Mouse (Mus musculus): ENCODE results near the gene Daxx. TPM values are rescaled to one million over a fixed set of nuclear protein-coding genes. Genes with fewer than 3 reads are reported as not detected.
"Not testable (repeated sequence)": the region's sequence is repeated elsewhere in the genome, so short reads cannot be mapped to it uniquely, and the experiment has no call there.

Daxx gene
- polyA plus RNA-seq, 1 experiment: 1.4 TPM

- no peaks in the 10 kb centered on the region for H3K27me3 ChIP-seq (ENCODE audit: control insufficient read depth)
- peaks cover 72% of the 10 kb centered on the region for H3K4me1 ChIP-seq (ENCODE audit: control insufficient read depth)
- no peak overlapping the region for H3K4me3 ChIP-seq (replicated peaks)
- no peaks in the 10 kb centered on the region for H3K9me3 ChIP-seq (ENCODE audit: control insufficient read depth, low read length)
- H3K36me3 ChIP-seq (ENCODE audit: control insufficient read depth): no peaks in the 10 kb centered on the region
- TF ChIP-seq TAL1 (IDR thresholded peaks at IDR 0.05; ENCODE audit: low read length) (no peak), GATA1 (IDR thresholded peaks at IDR 0.05; ENCODE audit: low read length) (no peak)
Measured at GRCm38 (mm10) chr17:33901653-33902052, 7.6 kb upstream of the Daxx start.

- H3K4me1 ChIP-seq (ENCODE audit: control insufficient read depth): peaks cover 75% of the 10 kb centered on the region
- no peaks in the 10 kb centered on the region for H3K9me3 ChIP-seq (ENCODE audit: control insufficient read depth, low read length)
- H3K27me3 ChIP-seq (ENCODE audit: control insufficient read depth): no peaks in the 10 kb centered on the region
- H3K4me3 ChIP-seq (replicated peaks): no peak overlapping the region
- no peaks in the 10 kb centered on the region for H3K36me3 ChIP-seq (ENCODE audit: control insufficient read depth)
- no peak for TF ChIP-seq TAL1 (IDR thresholded peaks at IDR 0.05; ENCODE audit: low read length)
- no peak for TF ChIP-seq GATA1 (IDR thresholded peaks at IDR 0.05; ENCODE audit: low read length)
Measured at GRCm38 (mm10) chr17:33902079-33902478, 7.1 kb upstream of the Daxx start.

DNA sequence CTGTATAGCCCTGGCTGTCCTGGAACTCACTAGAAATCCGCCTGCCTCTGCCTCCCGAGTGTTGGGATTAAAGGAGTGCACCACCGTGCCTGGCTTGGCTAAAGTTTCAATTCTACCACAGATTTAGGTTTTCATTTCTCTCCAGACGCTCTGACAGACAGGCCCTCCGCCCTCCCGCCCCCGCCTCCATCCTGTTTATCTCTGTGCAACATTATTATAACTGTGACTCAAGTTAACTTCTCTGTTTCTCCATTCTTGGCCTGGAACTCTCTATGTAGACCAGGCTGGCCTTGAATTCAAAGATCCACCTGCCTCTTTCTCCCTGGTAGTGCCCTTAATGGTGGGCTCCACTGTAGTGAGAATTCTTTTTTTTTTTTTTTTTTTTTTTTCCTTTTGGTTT is 6.7 kb upstream of the Daxx start:
- Histone ChIP-seq H3K36me3 (ENCODE audit: control insufficient read depth) (no peaks in the 10 kb centered on the region), H3K4me1 (ENCODE audit: control insufficient read depth) (peaks cover 70% of the 10 kb centered on the region), H3K27me3 (ENCODE audit: control insufficient read depth) (no peaks in the 10 kb centered on the region), H3K4me3 (replicated peaks) (no peak overlapping the region), H3K9me3 (ENCODE audit: control insufficient read depth, low read length) (no peaks in the 10 kb centered on the region)
- TF ChIP-seq GATA1 (IDR thresholded peaks at IDR 0.05; ENCODE audit: low read length) (no peak), TAL1 (IDR thresholded peaks at IDR 0.05; ENCODE audit: low read length) (no peak)

- peaks cover 72% of the 10 kb centered on the region for H3K4me1 ChIP-seq (ENCODE audit: control insufficient read depth)
Measured at GRCm38 (mm10) chr17:33903911-33904651, 5.1 kb upstream of the Daxx start.

GRCm38 (mm10) chr17:33904835-33905234 is 4.4 kb upstream of the Daxx start, which contains the start of gene Platr17:
Gene Platr17 (plus strand): TSS chr17:33905135.
- H3K4me3 ChIP-seq (replicated peaks); H3K36me3 ChIP-seq (ENCODE audit: control insufficient read depth); H3K27me3 ChIP-seq (ENCODE audit: control insufficient read depth); H3K9me3 ChIP-seq (ENCODE audit: control insufficient read depth, low read length): not testable (repeated sequence)
- peaks cover 71% of the 10 kb centered on the region for H3K4me1 ChIP-seq (ENCODE audit: control insufficient read depth)

More at GRCm38 (mm10) chr17:33903911-33904651, 5.1 kb upstream of the Daxx start:
- H3K27me3 ChIP-seq (ENCODE audit: control insufficient read depth); H3K36me3 ChIP-seq (ENCODE audit: control insufficient read depth); H3K4me3 ChIP-seq (replicated peaks); H3K9me3 ChIP-seq (ENCODE audit: control insufficient read depth, low read length): not testable (repeated sequence)

DNA sequence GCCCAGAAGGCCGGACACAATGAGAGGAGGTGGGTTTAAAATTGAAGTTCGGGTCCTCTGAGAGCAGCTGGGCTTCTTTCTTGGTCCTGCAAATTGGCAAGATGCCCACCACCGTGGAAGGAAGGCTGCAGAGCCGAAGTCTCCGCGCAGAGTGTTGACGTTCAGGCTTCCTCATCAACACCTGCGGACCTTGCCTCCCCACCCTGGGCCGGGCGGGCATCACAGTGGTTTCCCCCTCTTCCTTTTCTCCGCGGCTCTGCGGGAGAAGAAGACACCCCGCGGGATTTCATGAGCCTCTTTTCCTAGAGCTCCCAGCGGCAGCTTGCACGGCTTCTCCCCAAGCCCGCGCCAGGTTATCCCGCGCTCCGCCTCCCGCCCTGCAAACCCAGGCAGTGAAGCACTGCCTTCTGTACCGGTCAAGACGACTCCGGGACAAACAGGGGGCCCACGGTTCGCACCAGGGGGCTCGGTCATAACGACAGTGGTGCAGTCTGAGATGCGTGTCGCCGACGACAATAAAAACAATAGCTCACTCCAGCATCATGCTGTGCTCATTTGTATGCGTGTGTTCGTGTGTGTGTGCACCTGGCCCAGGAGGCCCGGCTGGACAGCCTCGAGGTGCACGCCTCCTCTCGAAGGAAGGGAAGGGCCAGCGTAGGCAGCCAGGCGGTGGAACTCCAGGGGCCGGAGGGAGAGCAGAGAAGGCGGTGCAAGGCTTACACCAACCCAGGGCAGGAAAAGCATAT is 710 bp upstream of the Daxx start:
- Histone ChIP-seq H3K4me3 (replicated peaks) (peak overlapping the region; percentile 84), H3K36me3 (ENCODE audit: control insufficient read depth) (peaks cover 31% of the 10 kb centered on the region), H3K9me3 (ENCODE audit: control insufficient read depth, low read length) (peaks cover 13% of the 10 kb centered on the region), H3K4me1 (ENCODE audit: control insufficient read depth) (peaks cover 67% of the 10 kb centered on the region), H3K27me3 (ENCODE audit: control insufficient read depth) (no peaks in the 10 kb centered on the region)
- no peak for TF ChIP-seq GATA1 (IDR thresholded peaks at IDR 0.05; ENCODE audit: low read length)
- TF ChIP-seq TAL1 (IDR thresholded peaks at IDR 0.05; ENCODE audit: low read length): no peak

- H3K27me3 ChIP-seq (ENCODE audit: control insufficient read depth): no peaks in the 10 kb centered on the region
- peaks cover 69% of the 10 kb centered on the region for H3K4me1 ChIP-seq (ENCODE audit: control insufficient read depth)
- peaks cover 13% of the 10 kb centered on the region for H3K9me3 ChIP-seq (ENCODE audit: control insufficient read depth, low read length)
- H3K4me3 ChIP-seq (replicated peaks): peak overlapping the region; percentile 84
- peaks cover 44% of the 10 kb centered on the region for H3K36me3 ChIP-seq (ENCODE audit: control insufficient read depth)
- TF ChIP-seq TAL1 (IDR thresholded peaks at IDR 0.05; ENCODE audit: low read length): no peak
- no peak for TF ChIP-seq GATA1 (IDR thresholded peaks at IDR 0.05; ENCODE audit: low read length)
Measured at GRCm38 (mm10) chr17:33909869-33910250, 646 bp downstream of the Daxx start.

DNA sequence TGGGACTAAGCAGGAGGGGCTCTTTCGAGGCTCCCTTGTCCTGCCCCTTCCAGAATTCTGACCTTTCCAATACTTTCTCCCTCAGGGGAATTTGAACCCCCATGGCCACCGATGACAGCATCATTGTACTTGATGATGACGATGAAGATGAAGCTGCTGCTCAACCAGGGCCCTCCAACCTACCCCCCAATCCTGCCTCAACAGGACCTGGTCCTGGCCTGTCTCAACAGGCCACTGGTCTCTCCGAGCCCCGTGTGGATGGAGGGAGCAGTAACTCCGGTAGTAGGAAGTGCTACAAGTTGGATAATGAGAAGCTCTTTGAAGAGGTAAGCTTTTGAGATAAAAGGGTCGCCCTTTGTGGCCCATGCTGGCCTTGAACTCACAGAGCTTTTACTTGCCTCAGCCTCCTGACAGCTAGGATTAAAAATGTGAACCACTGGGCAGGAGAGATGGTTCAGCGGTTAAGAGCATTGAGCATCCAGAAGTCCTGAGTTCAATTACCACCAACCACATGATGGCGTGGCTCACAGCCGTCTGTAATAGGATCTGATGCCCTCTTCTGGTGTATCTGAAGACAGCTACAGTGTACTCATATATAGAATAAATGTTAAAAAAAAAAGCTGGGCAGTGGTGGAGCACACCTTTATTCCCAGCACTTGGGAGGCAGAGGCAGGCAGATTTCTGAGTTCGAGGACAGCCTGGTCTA is 1.3 kb downstream of the Daxx start:
- TF ChIP-seq GATA1 (IDR thresholded peaks at IDR 0.05; ENCODE audit: low read length) (no peak), TAL1 (IDR thresholded peaks at IDR 0.05; ENCODE audit: low read length) (no peak)
- no peaks in the 10 kb centered on the region for H3K27me3 ChIP-seq (ENCODE audit: control insufficient read depth)
- peak overlapping the region; percentile 84 for H3K4me3 ChIP-seq (replicated peaks)
- peaks cover 13% of the 10 kb centered on the region for H3K9me3 ChIP-seq (ENCODE audit: control insufficient read depth, low read length)
- H3K4me1 ChIP-seq (ENCODE audit: control insufficient read depth): peaks cover 76% of the 10 kb centered on the region
- peaks cover 48% of the 10 kb centered on the region for H3K36me3 ChIP-seq (ENCODE audit: control insufficient read depth)

All from erythroblast, embryonic 14.5 days (primary cell).